In the genomic region with DNA sequence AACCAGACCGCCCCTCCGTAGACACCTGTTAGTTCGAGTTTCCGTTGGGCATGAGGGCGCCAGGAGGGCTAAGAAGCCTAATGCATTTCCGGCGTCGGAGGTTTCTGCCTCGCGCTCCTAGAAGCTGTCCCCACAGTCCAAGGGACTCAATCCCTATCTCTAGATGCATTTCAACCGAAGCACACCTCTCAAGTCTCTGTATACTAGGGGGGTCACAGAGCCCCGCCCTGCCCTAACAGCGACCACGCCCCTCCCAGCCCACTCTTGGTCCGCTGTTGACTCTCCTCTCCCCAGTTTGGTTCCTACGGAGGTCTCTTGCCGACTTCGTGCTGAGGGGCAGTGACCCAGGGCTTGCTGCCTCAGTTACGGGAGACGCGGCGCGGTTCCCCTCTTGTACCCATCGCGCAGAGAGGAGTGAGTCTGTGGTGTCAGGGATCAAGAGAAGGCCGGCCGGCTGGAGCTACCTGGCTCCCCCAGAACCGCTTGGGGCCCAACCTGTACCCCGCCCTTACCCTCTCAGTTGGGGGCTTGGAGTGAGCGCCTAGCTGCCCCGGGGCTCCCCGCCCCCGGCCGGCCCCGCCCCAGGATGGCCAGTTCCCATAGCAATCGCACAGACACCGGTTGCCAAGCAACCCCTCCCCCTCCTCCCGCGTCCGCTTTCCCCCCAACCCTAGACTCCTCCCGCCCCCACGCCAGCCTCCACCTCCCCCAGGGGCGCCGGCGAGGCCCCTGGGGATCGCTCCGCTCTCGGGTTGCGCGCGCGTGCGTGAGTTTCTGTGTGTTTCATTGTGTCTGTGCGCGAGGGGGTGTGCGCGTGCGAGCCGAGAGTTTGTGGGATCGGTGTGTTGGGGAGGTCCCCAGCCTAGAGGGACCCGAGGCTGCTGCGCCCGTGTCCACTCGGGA, we compare ENCODE assay signal across 8 mouse cellular contexts. TPM values are rescaled to one million over a fixed set of nuclear protein-coding genes. Genes with fewer than 3 reads are reported as not detected.
DNase-seq lines count a peak whose midpoint lies in the region; ATAC-seq and TF ChIP-seq lines count a peak whose summit lies in the region.

No protein-coding gene starts in this region.

- H3K4me1 ChIP-seq in kidney, embryonic 15.5 days = peaks cover 50% of the 10 kb centered on the region
- peaks cover 39% of the 10 kb centered on the region for H3K4me1 ChIP-seq in forebrain, embryonic 15.5 days
- H3K4me1 ChIP-seq in liver, embryonic 15.5 days (replicated peaks) = no peaks in the 10 kb centered on the region; the same call in 1 of the 2 replicates
- H3K4me1 ChIP-seq in testis, adult 2 months (ENCODE audit: control insufficient read depth, insufficient read depth, low read length) = peaks cover 4% of the 10 kb centered on the region

- peaks cover 61% of the 10 kb centered on the region for H3K27me3 ChIP-seq in kidney, embryonic 15.5 days
- no peaks in the 10 kb centered on the region for H3K27me3 ChIP-seq in forebrain, embryonic 15.5 days
- peaks cover 82% of the 10 kb centered on the region for H3K27me3 ChIP-seq in liver, embryonic 15.5 days
- H3K27me3 ChIP-seq in testis, adult 2 months (ENCODE audit: control insufficient read depth, insufficient read depth, low read length) = peaks cover 4% of the 10 kb centered on the region

- DNase-seq in kidney, postnatal 14 days = no peak
- peak; percentile 69 for DNase-seq in brain, embryonic 18.5 days (ENCODE audit: low read depth, low spot score)
- no peak for DNase-seq in frontal cortex, postnatal 25 days (ENCODE audit: low spot score in 2 of 2)
- DNase-seq in gastrocnemius, adult 8-10 months (ENCODE audit: low spot score in 2 of 2) = no peak

- peak overlapping the region; percentile 99 for H3K4me2 ChIP-seq in kidney, embryonic 15.5 days
- peak overlapping the region; percentile 94 for H3K4me2 ChIP-seq in forebrain, embryonic 15.5 days (replicated peaks)
- H3K4me2 ChIP-seq in liver, embryonic 15.5 days = peak overlapping the region; percentile 46

- H3K9me3 ChIP-seq in kidney, embryonic 15.5 days (replicated peaks) = no peaks in the 10 kb centered on the region
- H3K9me3 ChIP-seq in forebrain, embryonic 15.5 days = no peaks in the 10 kb centered on the region
- no peaks in the 10 kb centered on the region for H3K9me3 ChIP-seq in liver, embryonic 15.5 days (replicated peaks)

- 0 out of 2 replicates have a peak, but pooled peaks have one; percentile 8 for TF ChIP-seq POLR2A in testis, adult 2 months (IDR thresholded peaks at IDR 0.05; ENCODE audit: control insufficient read depth, low read depth, low read length)

- no peaks in the 10 kb centered on the region for H3K36me3 ChIP-seq in kidney, embryonic 15.5 days
- no peaks in the 10 kb centered on the region for H3K36me3 ChIP-seq in forebrain, embryonic 15.5 days
- no peaks in the 10 kb centered on the region for H3K36me3 ChIP-seq in liver, embryonic 15.5 days (replicated peaks)
- no peaks in the 10 kb centered on the region for H3K36me3 ChIP-seq in testis, adult 2 months (ENCODE audit: control insufficient read depth, insufficient read depth, low read length)

- H3K4me3 ChIP-seq in kidney, embryonic 15.5 days (replicated peaks) = peak overlapping the region; percentile 63
- H3K4me3 ChIP-seq in forebrain, embryonic 15.5 days = peak overlapping the region; percentile 76
- peak overlapping the region; percentile 22 for H3K4me3 ChIP-seq in liver, embryonic 15.5 days (replicated peaks)
- peak overlapping the region; percentile 75 for H3K4me3 ChIP-seq in testis, adult 2 months (ENCODE audit: control insufficient read depth, low read depth, low read length)

- WGBS in kidney, embryonic 15.5 days = under 1% methylated on average over 63 of the region's 64 CpGs
- under 1% methylated on average over 62 of the region's 64 CpGs for WGBS in forebrain, embryonic 15.5 days
- 3% methylated on average over 64 of the region's 64 CpGs for WGBS in liver, embryonic 15.5 days (ENCODE audit: insufficient replicate concordance)

- no peak for TF ChIP-seq CTCF in testis, adult 2 months (IDR thresholded peaks at IDR 0.05; ENCODE audit: control insufficient read depth, insufficient read depth, insufficient replicate concordance, low read depth, low read length)

- peak; percentile 38 for ATAC-seq in kidney, embryonic 15.5 days (replicated peaks; ENCODE audit: low FRiP score)
- ATAC-seq in forebrain, embryonic 15.5 days (replicated peaks) = peak; percentile 56
- ATAC-seq in liver, embryonic 15.5 days (ENCODE audit: insufficient read depth) = no peak

- peak overlapping the region; percentile 57 for H3K9ac ChIP-seq in kidney, embryonic 15.5 days
- H3K9ac ChIP-seq in forebrain, embryonic 15.5 days (replicated peaks) = peak overlapping the region; percentile 86
- H3K9ac ChIP-seq in liver, embryonic 15.5 days = no peak overlapping the region

- no peak overlapping the region for H3K27ac ChIP-seq in kidney, embryonic 15.5 days
- H3K27ac ChIP-seq in forebrain, embryonic 15.5 days (replicated peaks) = peak overlapping the region; percentile 93
- no peak overlapping the region for H3K27ac ChIP-seq in liver, embryonic 15.5 days (replicated peaks)
- H3K27ac ChIP-seq in testis, adult 2 months (ENCODE audit: control insufficient read depth, insufficient read depth, low read depth, low read length) = no peak overlapping the region

RNA-seq across cellular contexts. Expression of gene Cacng4, which starts 0.9 kb away (rescaled TPM):
- polyA plus RNA-seq in kidney, embryonic 15.5 days (2015; fragmentation: Nextera tagmentation; extraction: Ambion mirVana) = 2.5 and 3.3 TPM in 2 replicates
- 37.8 and 40.6 TPM in 2 replicates for polyA plus RNA-seq in forebrain, embryonic 15.5 days (2015; fragmentation: Nextera tagmentation; extraction: Ambion mirVana)
- polyA plus RNA-seq in liver, embryonic 15.5 days (2015; fragmentation: Nextera tagmentation; extraction: Ambion mirVana) = 0.08 and 0.12 TPM in 2 replicates
- 2.3 and 2.8 TPM in 2 replicates for polyA plus RNA-seq in testis, adult 2 months (2012; rRNA removed)
- not detected for total RNA-seq in gastrocnemius, adult 8-10 months (2022)

Comparison
In these comparisons a context has a peak if more than half of its experiments do, and no peak if none do; other contexts are left out.
1. H3K4me2 ChIP-seq: peak in every context shown above with its lines; median percentile 99 in kidney, embryonic 15.5 days; 94 in forebrain, embryonic 15.5 days; 46 in liver, embryonic 15.5 days.
2. H3K4me3 ChIP-seq: peak in every context shown above with its lines; median percentile 76 in forebrain, embryonic 15.5 days; 75 in testis, adult 2 months; 63 in kidney, embryonic 15.5 days; 22 in liver, embryonic 15.5 days.